Mouse (Mus musculus) heart, postnatal 10 days (tissue): ENCODE measurements around the gene Pard3b. TPM values are rescaled to one million over a fixed set of nuclear protein-coding genes. Genes with fewer than 3 reads are reported as not detected.
A peak's percentile ranks its signal among the peaks of the same experiment; 100 is the strongest.

ENCODE experiments used
- DNase-seq, 2 experiments: peaks; one replicate each; pipeline ENCODE4 v3.0.0; 2021
- intact Hi-C: fragments of 180-260 bp; cut with DNase I; formaldehyde crosslinking; loops from one replicate; pipeline ENCODE4 v1.15.1; 2025
- total RNA-seq, 2 experiments: library from RNA; stranded (reverse); gene quantifications; 2 replicates each; pipeline ENCODE4 v1.2.3; 2021

Pard3b gene
- total RNA-seq, 2 experiments from 2014 or later = 16.4 to 16.6 TPM

GRCm38 (mm10) chr1:62665771-62666730 lies 1027.4 kb downstream of the Pard3b start:
- intact Hi-C loops = no loop called here
- DNase-seq = no peak

GRCm38 (mm10) chr1:62666780-62667179 lies 1028.2 kb downstream of the Pard3b start:
- intact Hi-C loops = no loop called here
- no peak for DNase-seq

GRCm38 (mm10) chr1:62678611-62679344 lies 1040.2 kb downstream of the Pard3b start:
- no peak for DNase-seq
- intact Hi-C loops = no loop called here

- intact Hi-C loops = no loop called here
- no peak for DNase-seq
These were observed 1040.8 kb downstream of the Pard3b start for GRCm38 (mm10) chr1:62679466-62679865.

- DNase-seq = peak in 1 of 2 experiments; percentile 48
These were observed 1044.1 kb downstream of the Pard3b start for GRCm38 (mm10) chr1:62682456-62683385.

GRCm38 (mm10) chr1:62683498-62683897 lies 1044.9 kb downstream of the Pard3b start:
- DNase-seq = no peak
- intact Hi-C loops = no loop called here

More at GRCm38 (mm10) chr1:62682456-62683385, 1044.1 kb downstream of the Pard3b start:
- intact Hi-C loops = no loop called here

- intact Hi-C loops = no loop called here
- no peak for DNase-seq
These were observed 1048.9 kb downstream of the Pard3b start for GRCm38 (mm10) chr1:62687511-62687910.

GRCm38 (mm10) chr1:62691175-62691574 lies 1052.6 kb downstream of the Pard3b start:
- no peak for DNase-seq
- intact Hi-C loops = no loop called here
